Mouse (Mus musculus) heart, embryonic 10.5 days (tissue): ENCODE results near the gene Tnp1. TPM values are rescaled to one million over a fixed set of nuclear protein-coding genes. Genes with fewer than 3 reads are reported as not detected.

Experiments
- DNase-seq: peaks from one replicate; pipeline ENCODE4 v3.0.0-alpha.2; 2017; ENCODE audit warnings: low spot score
- H3K27ac ChIP-seq: fragments of 300-500 bp; sonication (generic); 2 replicates; pipeline ENCODE4 v1.5.1; 2016; ENCODE audit warnings: mild to moderate bottlenecking
- H3K27me3 ChIP-seq: fragments of 300-500 bp; sonication (generic); 2 replicates; pipeline ENCODE4 v1.6.1; 2016; ENCODE audit warnings: mild to moderate bottlenecking; ENCODE audit not compliant: poor library complexity, insufficient read depth, severe bottlenecking
- H3K36me3 ChIP-seq: fragments of 300-500 bp; sonication (generic); 2 replicates; pipeline ENCODE4 v1.6.1; 2016; ENCODE audit warnings: mild to moderate bottlenecking, moderate library complexity
- H3K4me1 ChIP-seq: fragments of 300-500 bp; sonication (generic); 2 replicates; pipeline ENCODE4 v1.6.1; 2016; ENCODE audit warnings: mild to moderate bottlenecking
- H3K4me3 ChIP-seq: fragments of 300-500 bp; sonication (generic); 2 replicates; pipeline ENCODE4 v1.5.1; 2016; ENCODE audit warnings: mild to moderate bottlenecking, moderate library complexity
- H3K9me3 ChIP-seq: fragments of 300-500 bp; sonication (generic); 2 replicates; pipeline ENCODE4 v1.6.1; 2016; ENCODE audit warnings: mild to moderate bottlenecking, moderate library complexity
- WGBS: fragments of 180-500 bp; shearing (Covaris S2); methylation state at CpG from one replicate; pipeline ENCODE4 v1.1.7; 2016; 5-methylcytosine and 5-hydroxymethylcytosine counted together
- polyA plus RNA-seq: library from polyadenylated mRNA; unstranded; fragments of >200 nt; fragmentation: Nextera tagmentation; extraction: Ambion mirVana; gene quantifications from 2 replicates; pipeline ENCODE4 v1.2.1, GENCODE M21; 2016

The Tnp1 gene
- polyA plus RNA-seq, 1 experiment from 2014 or later = not detected

- Histone ChIP-seq H3K27ac (no peak overlapping the region), H3K4me1 (no peaks in the 10 kb centered on the region), H3K27me3 (no peaks in the 10 kb centered on the region), H3K4me3 (no peak overlapping the region), H3K36me3 (no peaks in the 10 kb centered on the region), H3K9me3 (no peaks in the 10 kb centered on the region)
- 87% methylated on average over 5 of the region's 5 CpGs for WGBS
- DNase-seq = peak; percentile 64
These were observed 20.8 kb downstream of the Tnp1 start for GRCm38 (mm10) chr1:72994751-72995528.

GRCm38 (mm10) chr1:72992944-72993464 is 22.7 kb downstream of the Tnp1 start:
- Histone ChIP-seq H3K9me3 (no peaks in the 10 kb centered on the region), H3K27ac (no peak overlapping the region)

GRCm38 (mm10) chr1:72992209-72992608 is 23.5 kb downstream of the Tnp1 start:
- Histone ChIP-seq H3K9me3 (no peaks in the 10 kb centered on the region), H3K4me3 (no peak overlapping the region), H3K4me1 (no peaks in the 10 kb centered on the region; the same call in 1 of the 2 replicates), H3K36me3 (no peaks in the 10 kb centered on the region), H3K27me3 (no peaks in the 10 kb centered on the region), H3K27ac (no peak overlapping the region)
- WGBS = 52% methylated on average over 2 of the region's 2 CpGs
- DNase-seq = no peak

More at GRCm38 (mm10) chr1:72992944-72993464, 22.7 kb downstream of the Tnp1 start:
- WGBS = 71% methylated on average over 2 of the region's 2 CpGs
- no peaks in the 10 kb centered on the region; the same call in 1 of the 2 replicates for H3K4me1 ChIP-seq
- H3K27me3 ChIP-seq = no peaks in the 10 kb centered on the region
- no peak overlapping the region for H3K4me3 ChIP-seq
- peak; percentile 28 for DNase-seq
- H3K36me3 ChIP-seq = no peaks in the 10 kb centered on the region

GRCm38 (mm10) chr1:72988904-72989303 is 26.8 kb downstream of the Tnp1 start:
- 61% methylated on average over 3 of the region's 3 CpGs for WGBS
- Histone ChIP-seq H3K27me3 (no peaks in the 10 kb centered on the region), H3K4me1 (no peaks in the 10 kb centered on the region; the same call in 1 of the 2 replicates), H3K36me3 (no peaks in the 10 kb centered on the region), H3K9me3 (no peaks in the 10 kb centered on the region), H3K4me3 (no peak overlapping the region), H3K27ac (no peak overlapping the region)
- DNase-seq = no peak

- peak; percentile 10 for DNase-seq
- WGBS = 48% methylated on average over 4 of the region's 4 CpGs
- no peak overlapping the region for H3K4me3 ChIP-seq
- no peaks in the 10 kb centered on the region for H3K27me3 ChIP-seq
- no peak overlapping the region for H3K27ac ChIP-seq
- H3K9me3 ChIP-seq = no peaks in the 10 kb centered on the region
- no peaks in the 10 kb centered on the region; the same call in 1 of the 2 replicates for H3K4me1 ChIP-seq
- H3K36me3 ChIP-seq = no peaks in the 10 kb centered on the region
These were observed 29.0 kb downstream of the Tnp1 start for GRCm38 (mm10) chr1:72986715-72987114.

- H3K4me3 ChIP-seq = no peak overlapping the region
- no peaks in the 10 kb centered on the region for H3K9me3 ChIP-seq
- DNase-seq = no peak
- 63% methylated on average over 9 of the region's 9 CpGs for WGBS
- no peak overlapping the region for H3K27ac ChIP-seq
- no peaks in the 10 kb centered on the region for H3K36me3 ChIP-seq
- no peaks in the 10 kb centered on the region for H3K27me3 ChIP-seq
- peaks cover 6% of the 10 kb centered on the region; the same call in 1 of the 2 replicates for H3K4me1 ChIP-seq
These were observed 36.8 kb downstream of the Tnp1 start for GRCm38 (mm10) chr1:72978956-72979355.

GRCm38 (mm10) chr1:72974226-72974625 is 41.5 kb downstream of the Tnp1 start:
- Histone ChIP-seq H3K4me3 (no peak overlapping the region), H3K9me3 (no peaks in the 10 kb centered on the region), H3K36me3 (no peaks in the 10 kb centered on the region), H3K27me3 (no peaks in the 10 kb centered on the region), H3K4me1 (peaks cover 18% of the 10 kb centered on the region), H3K27ac (peak overlapping the region; percentile 47; the same call in 1 of the 2 replicates)
- DNase-seq = no peak

GRCm38 (mm10) chr1:72970461-72970860 is 45.2 kb downstream of the Tnp1 start:
- H3K4me1 ChIP-seq = peaks cover 42% of the 10 kb centered on the region
- no peak for DNase-seq
- 85% methylated on average over 9 of the region's 9 CpGs for WGBS
- peak overlapping the region; percentile 64 for H3K27ac ChIP-seq
- H3K4me3 ChIP-seq = no peak overlapping the region
- H3K9me3 ChIP-seq = no peaks in the 10 kb centered on the region
- no peaks in the 10 kb centered on the region for H3K27me3 ChIP-seq
- no peaks in the 10 kb centered on the region for H3K36me3 ChIP-seq

- H3K36me3 ChIP-seq = no peaks in the 10 kb centered on the region
- no peaks in the 10 kb centered on the region for H3K9me3 ChIP-seq
- WGBS = 9% methylated on average over 10 of the region's 10 CpGs
- DNase-seq = peak; percentile 95
- H3K27ac ChIP-seq = peak overlapping the region; percentile 82
- H3K27me3 ChIP-seq = no peaks in the 10 kb centered on the region
- peaks cover 42% of the 10 kb centered on the region for H3K4me1 ChIP-seq
- peak overlapping the region; percentile 25 for H3K4me3 ChIP-seq
These were observed 46.4 kb downstream of the Tnp1 start for GRCm38 (mm10) chr1:72969113-72969812.

- no peaks in the 10 kb centered on the region for H3K27me3 ChIP-seq
- no peaks in the 10 kb centered on the region for H3K36me3 ChIP-seq
- peak overlapping the region; percentile 49; the same call in 1 of the 2 replicates for H3K27ac ChIP-seq
- H3K4me3 ChIP-seq = no peak overlapping the region
- WGBS = 87% methylated on average over 4 of the region's 4 CpGs
- DNase-seq = no peak
- no peaks in the 10 kb centered on the region for H3K9me3 ChIP-seq
- peaks cover 58% of the 10 kb centered on the region for H3K4me1 ChIP-seq
These were observed 49.3 kb downstream of the Tnp1 start for GRCm38 (mm10) chr1:72966423-72966822.

Other genes with a start within 250 kb of the Tnp1 start
- gene Igfbp2, start 191.4 kb downstream of the Tnp1 start, polyA plus RNA-seq = 137 and 226 TPM in 2 replicates
- gene Igfbp5, start 141.0 kb downstream of the Tnp1 start, polyA plus RNA-seq = 158 and 178 TPM in 2 replicates